Mouse (Mus musculus): ENCODE results near the gene Pgpep1l.

Gene Pgpep1l

GRCm38 (mm10) chr7:68213842-68214241, 50.2 kb downstream of the Pgpep1l start:
- peak; percentile 35 for DNase-seq (ENCODE audit: low read depth, low spot score)

GRCm38 (mm10) chr7:68211883-68212282, 52.1 kb downstream of the Pgpep1l start:
- DNase-seq (ENCODE audit: low read depth, low spot score), result no peak

- DNase-seq (ENCODE audit: low read depth, low spot score), result no peak
Measured at GRCm38 (mm10) chr7:68210417-68210816, 53.6 kb downstream of the Pgpep1l start.

GRCm38 (mm10) chr7:68209039-68209438, 55.0 kb downstream of the Pgpep1l start:
- peak; percentile 73 for DNase-seq (ENCODE audit: low read depth, low spot score)

- no peak for DNase-seq (ENCODE audit: low read depth, low spot score)
Measured at GRCm38 (mm10) chr7:68205776-68206427, 58.1 kb downstream of the Pgpep1l start.

GRCm38 (mm10) chr7:68199609-68200008, 64.4 kb downstream of the Pgpep1l start:
- DNase-seq (ENCODE audit: low read depth, low spot score), result no peak

GRCm38 (mm10) chr7:68193958-68194695, 69.9 kb downstream of the Pgpep1l start:
- DNase-seq (ENCODE audit: low read depth, low spot score), result no peak

GRCm38 (mm10) chr7:68189691-68190456, 74.2 kb downstream of the Pgpep1l start:
- DNase-seq (ENCODE audit: low read depth, low spot score), result peak; percentile 12

GRCm38 (mm10) chr7:68189211-68189610, 74.8 kb downstream of the Pgpep1l start:
- no peak for DNase-seq (ENCODE audit: low read depth, low spot score)
